Mouse (Mus musculus) CD4-positive helper T cell, adult 2 months (primary cell): Measurements from ENCODE around the gene Gm49510.

Source experiments
- DNase-seq: peaks from one replicate; pipeline ENCODE4 v3.0.0-alpha.2; 2012; ENCODE audit warnings: low read depth, missing footprints, low spot score

Gene Gm49510

GRCm38 (mm10) chr15:78940325-78940724 lies 40.9 kb downstream of the Gm49510 start:
- no peak for DNase-seq

- DNase-seq: peak; percentile 51
These were observed 43.2 kb downstream of the Gm49510 start for GRCm38 (mm10) chr15:78942663-78943062.

GRCm38 (mm10) chr15:78946232-78946631 lies 46.8 kb downstream of the Gm49510 start:
- no peak for DNase-seq

- peak; percentile 64 for DNase-seq
These were observed 48.2 kb downstream of the Gm49510 start, which contains the start of gene Triobp for GRCm38 (mm10) chr15:78947657-78948056. TSS of gene Triobp (plus strand) at chr15:78947724.

- DNase-seq: no peak
These were observed 48.8 kb downstream of the Gm49510 start for GRCm38 (mm10) chr15:78948152-78948725.

- no peak for DNase-seq
These were observed 49.4 kb downstream of the Gm49510 start for GRCm38 (mm10) chr15:78948883-78949282.

- no peak for DNase-seq
These were observed 56.2 kb downstream of the Gm49510 start for GRCm38 (mm10) chr15:78955663-78956062.

- peak; percentile 56 for DNase-seq
These were observed 56.9 kb downstream of the Gm49510 start for GRCm38 (mm10) chr15:78956351-78956750.

GRCm38 (mm10) chr15:78957021-78957420 lies 57.6 kb downstream of the Gm49510 start:
- DNase-seq: no peak

GRCm38 (mm10) chr15:78959537-78959936 lies 60.1 kb downstream of the Gm49510 start:
- no peak for DNase-seq

GRCm38 (mm10) chr15:78960088-78960487 lies 60.6 kb downstream of the Gm49510 start:
- no peak for DNase-seq

- DNase-seq: peak; percentile 60
These were observed 63.4 kb downstream of the Gm49510 start for GRCm38 (mm10) chr15:78962885-78963284.
